Mouse (Mus musculus): ENCODE measurements around the gene Slc31a2.

DNA sequence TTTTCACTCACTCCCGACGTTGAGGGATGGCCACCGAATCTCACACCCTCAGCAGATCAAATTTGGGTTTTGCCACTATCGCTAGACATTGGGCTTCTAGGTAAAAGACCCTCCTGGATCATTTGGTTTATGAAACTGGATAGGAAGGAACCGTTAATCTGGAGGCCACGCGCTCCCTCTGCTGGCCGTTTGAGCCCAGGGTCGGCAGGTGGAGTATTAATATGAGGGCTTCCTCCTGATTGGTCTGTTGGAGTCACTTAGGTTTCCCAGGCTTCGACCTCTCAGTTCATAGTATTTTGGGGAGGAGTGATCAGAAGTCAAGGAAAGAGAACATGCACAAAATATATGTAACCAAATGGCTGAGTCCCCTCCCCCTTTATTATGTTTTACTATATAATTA lies 34.0 kb upstream of the Slc31a2 start:
- TF ChIP-seq POLR2A (IDR thresholded peaks at IDR 0.05; ENCODE audit: insufficient read depth, low read depth, low read length) (no peak), CTCF (IDR thresholded peaks at IDR 0.05) (peak; percentile 80), EP300 (IDR thresholded peaks at IDR 0.05; ENCODE audit: insufficient read depth, low read depth, low read length) (no peak)

Measured in heart, adult 2 months (tissue).